Mouse (Mus musculus): ENCODE measurements around the gene Wdfy1. TPM values are rescaled to one million over a fixed set of nuclear protein-coding genes. Genes with fewer than 3 reads are reported as not detected.

The Wdfy1 gene
- polyA plus RNA-seq, 1 experiment from 2014 or later: 115 TPM

- Histone ChIP-seq H3K4me1 (replicated peaks) (no peaks in the 10 kb centered on the region), H3K27me3 (no peaks in the 10 kb centered on the region), H3K4me2 (no peak overlapping the region), H3K36me3 (peaks cover 41% of the 10 kb centered on the region), H3K27ac (replicated peaks) (no peak overlapping the region), H3K9me3 (no peaks in the 10 kb centered on the region), H3K9ac (no peak overlapping the region), H3K4me3 (no peak overlapping the region)
- 92% methylated on average over 2 of the region's 2 CpGs for WGBS
- no peak for ATAC-seq (ENCODE audit: low FRiP score, low read depth)
Observed at GRCm38 (mm10) chr1:79704672-79705071, 71.3 kb downstream of the Wdfy1 start.

- H3K4me3 ChIP-seq: no peak overlapping the region
- no peak for ATAC-seq (ENCODE audit: low FRiP score, low read depth)
- H3K9ac ChIP-seq: no peak overlapping the region
- WGBS: 92% methylated on average over 8 of the region's 8 CpGs
- no peaks in the 10 kb centered on the region for H3K4me1 ChIP-seq (replicated peaks)
- no peak overlapping the region for H3K27ac ChIP-seq (replicated peaks)
- peaks cover 34% of the 10 kb centered on the region for H3K36me3 ChIP-seq
- H3K4me2 ChIP-seq: no peak overlapping the region
- H3K9me3 ChIP-seq: no peaks in the 10 kb centered on the region
- H3K27me3 ChIP-seq: no peaks in the 10 kb centered on the region
Observed at GRCm38 (mm10) chr1:79703520-79703919, 72.4 kb downstream of the Wdfy1 start.

- Histone ChIP-seq H3K27ac (replicated peaks) (no peak overlapping the region), H3K27me3 (no peaks in the 10 kb centered on the region), H3K4me2 (no peak overlapping the region), H3K36me3 (peaks cover 10% of the 10 kb centered on the region; the same call in 1 of the 2 replicates), H3K4me3 (no peak overlapping the region), H3K4me1 (replicated peaks) (peaks cover 8% of the 10 kb centered on the region), H3K9me3 (no peaks in the 10 kb centered on the region), H3K9ac (no peak overlapping the region)
- ATAC-seq (ENCODE audit: low FRiP score, low read depth): no peak
- 88% methylated on average over 2 of the region's 2 CpGs for WGBS
Observed at GRCm38 (mm10) chr1:79698506-79698905, 77.4 kb downstream of the Wdfy1 start.

GRCm38 (mm10) chr1:79697382-79697781 lies 78.6 kb downstream of the Wdfy1 start:
- peak overlapping the region; percentile 43; the same call in 1 of the 2 replicates for H3K27ac ChIP-seq (replicated peaks)

GRCm38 (mm10) chr1:79696933-79697332 lies 79.0 kb downstream of the Wdfy1 start:
- Histone ChIP-seq H3K36me3 (peaks cover 8% of the 10 kb centered on the region; the same call in 1 of the 2 replicates), H3K9ac (no peak overlapping the region), H3K27me3 (no peaks in the 10 kb centered on the region), H3K4me2 (no peak overlapping the region), H3K4me1 (replicated peaks) (peaks cover 8% of the 10 kb centered on the region), H3K4me3 (no peak overlapping the region), H3K9me3 (no peaks in the 10 kb centered on the region), H3K27ac (replicated peaks) (0 out of 2 replicates have a peak overlapping the region, but pooled peaks have one; percentile 43)
- peak; percentile 61; the same call in 1 of the 2 replicates for ATAC-seq (ENCODE audit: low FRiP score, low read depth)
- 63% methylated on average over 5 of the region's 5 CpGs for WGBS

More at GRCm38 (mm10) chr1:79697382-79697781, 78.6 kb downstream of the Wdfy1 start:
- H3K4me3 ChIP-seq: no peak overlapping the region
- peak overlapping the region; percentile 9; the same call in 1 of the 2 replicates for H3K4me2 ChIP-seq
- H3K9ac ChIP-seq: no peak overlapping the region
- 18% methylated on average over 9 of the region's 9 CpGs for WGBS
- H3K9me3 ChIP-seq: no peaks in the 10 kb centered on the region
- peak; percentile 84 for ATAC-seq (ENCODE audit: low FRiP score, low read depth)
- H3K36me3 ChIP-seq: peaks cover 9% of the 10 kb centered on the region; the same call in 1 of the 2 replicates
- no peaks in the 10 kb centered on the region for H3K27me3 ChIP-seq
- peaks cover 8% of the 10 kb centered on the region for H3K4me1 ChIP-seq (replicated peaks)

GRCm38 (mm10) chr1:79692482-79692881 lies 83.5 kb downstream of the Wdfy1 start:
- no peak for ATAC-seq (ENCODE audit: low FRiP score, low read depth)
- WGBS: 86% methylated on average over 3 of the region's 3 CpGs

GRCm38 (mm10) chr1:79687254-79687653 lies 88.7 kb downstream of the Wdfy1 start:
- Histone ChIP-seq H3K4me3 (no peak overlapping the region), H3K9ac (no peak overlapping the region), H3K36me3 (no peaks in the 10 kb centered on the region), H3K4me1 (replicated peaks) (no peaks in the 10 kb centered on the region), H3K27me3 (no peaks in the 10 kb centered on the region), H3K27ac (replicated peaks) (no peak overlapping the region), H3K4me2 (no peak overlapping the region), H3K9me3 (no peaks in the 10 kb centered on the region)
- 82% methylated on average over 1 of the region's 1 CpGs for WGBS
- no peak for ATAC-seq (ENCODE audit: low FRiP score, low read depth)

More at GRCm38 (mm10) chr1:79692482-79692881, 83.5 kb downstream of the Wdfy1 start:
- H3K27ac ChIP-seq (replicated peaks): no peak overlapping the region
- no peak overlapping the region for H3K9ac ChIP-seq
- H3K4me2 ChIP-seq: no peak overlapping the region
- H3K4me3 ChIP-seq: no peak overlapping the region
- peaks cover 7% of the 10 kb centered on the region for H3K4me1 ChIP-seq (replicated peaks)
- no peaks in the 10 kb centered on the region for H3K27me3 ChIP-seq
- no peaks in the 10 kb centered on the region for H3K36me3 ChIP-seq
- no peaks in the 10 kb centered on the region for H3K9me3 ChIP-seq

GRCm38 (mm10) chr1:79684027-79684426 lies 91.9 kb downstream of the Wdfy1 start:
- Histone ChIP-seq H3K9me3 (no peaks in the 10 kb centered on the region), H3K4me1 (replicated peaks) (no peaks in the 10 kb centered on the region), H3K4me2 (no peak overlapping the region), H3K27ac (replicated peaks) (no peak overlapping the region), H3K9ac (no peak overlapping the region), H3K27me3 (no peaks in the 10 kb centered on the region), H3K36me3 (no peaks in the 10 kb centered on the region), H3K4me3 (no peak overlapping the region)
- no peak for ATAC-seq (ENCODE audit: low FRiP score, low read depth)

- Histone ChIP-seq H3K9ac (no peak overlapping the region), H3K9me3 (no peaks in the 10 kb centered on the region), H3K4me1 (replicated peaks) (no peaks in the 10 kb centered on the region), H3K36me3 (no peaks in the 10 kb centered on the region), H3K27me3 (no peaks in the 10 kb centered on the region), H3K27ac (replicated peaks) (no peak overlapping the region), H3K4me2 (no peak overlapping the region), H3K4me3 (no peak overlapping the region)
- 13% methylated on average over 5 of the region's 5 CpGs for WGBS
- ATAC-seq (ENCODE audit: low FRiP score, low read depth): no peak
Observed at GRCm38 (mm10) chr1:79682936-79683335, 93.0 kb downstream of the Wdfy1 start.

GRCm38 (mm10) chr1:79680777-79681176 lies 95.2 kb downstream of the Wdfy1 start:
- Histone ChIP-seq H3K4me3 (no peak overlapping the region), H3K4me2 (no peak overlapping the region), H3K9me3 (no peaks in the 10 kb centered on the region), H3K36me3 (no peaks in the 10 kb centered on the region), H3K27me3 (no peaks in the 10 kb centered on the region), H3K27ac (replicated peaks) (no peak overlapping the region), H3K9ac (no peak overlapping the region), H3K4me1 (replicated peaks) (no peaks in the 10 kb centered on the region)
- WGBS: 89% methylated on average over 3 of the region's 3 CpGs
- ATAC-seq (ENCODE audit: low FRiP score, low read depth): no peak

GRCm38 (mm10) chr1:79678117-79678684 lies 97.7 kb downstream of the Wdfy1 start:
- H3K4me2 ChIP-seq: no peak overlapping the region
- no peaks in the 10 kb centered on the region for H3K36me3 ChIP-seq
- no peak overlapping the region for H3K9ac ChIP-seq
- ATAC-seq (ENCODE audit: low FRiP score, low read depth): no peak
- H3K27ac ChIP-seq (replicated peaks): no peak overlapping the region
- WGBS: 67% methylated on average over 8 of the region's 8 CpGs
- H3K9me3 ChIP-seq: no peaks in the 10 kb centered on the region
- no peak overlapping the region for H3K4me3 ChIP-seq
- H3K27me3 ChIP-seq: 0 out of 2 replicates have a peak, but pooled peaks cover 6% of the 10 kb centered on the region
- H3K4me1 ChIP-seq (replicated peaks): no peaks in the 10 kb centered on the region

GRCm38 (mm10) chr1:79675716-79676115 lies 100.2 kb downstream of the Wdfy1 start:
- Histone ChIP-seq H3K27me3 (peaks cover 24% of the 10 kb centered on the region), H3K9ac (no peak overlapping the region), H3K4me2 (no peak overlapping the region), H3K4me3 (no peak overlapping the region), H3K9me3 (no peaks in the 10 kb centered on the region), H3K36me3 (no peaks in the 10 kb centered on the region), H3K27ac (replicated peaks) (no peak overlapping the region), H3K4me1 (replicated peaks) (peaks cover 12% of the 10 kb centered on the region)
- WGBS: 79% methylated on average over 4 of the region's 4 CpGs
- ATAC-seq (ENCODE audit: low FRiP score, low read depth): no peak

All from hindbrain, embryonic 15.5 days (tissue).